Mouse (Mus musculus) ES-E14 (cell line): ENCODE measurements around the gene Rab44.

Experiments
- CHD2 ChIP-seq: IDR thresholded peaks from 2 replicates; pipeline ENCODE4 v1.6.1; 2014; ENCODE audit warnings: mild to moderate bottlenecking, low read depth, low read length, inconsistent platforms
- HCFC1 ChIP-seq: IDR thresholded peaks from 2 replicates; pipeline ENCODE4 v1.6.1; 2012; ENCODE audit warnings: low read length, inconsistent platforms, borderline replicate concordance; ENCODE audit not compliant: insufficient read depth
- MAFK ChIP-seq: IDR thresholded peaks from 2 replicates; pipeline ENCODE4 v1.6.1; 2014; ENCODE audit warnings: mild to moderate bottlenecking, low read depth, low read length, inconsistent platforms; ENCODE audit not compliant: insufficient read depth
- ZC3H11A ChIP-seq: IDR thresholded peaks from 2 replicates; pipeline ENCODE4 v1.6.1; 2012; ENCODE audit warnings: low read depth, mild to moderate bottlenecking, inconsistent platforms, low read length, borderline replicate concordance
- ZNF384 ChIP-seq: IDR thresholded peaks from 2 replicates; pipeline ENCODE4 v1.6.1; 2012; ENCODE audit warnings: low read depth, low read length, inconsistent platforms

- no peak for TF ChIP-seq HCFC1
- TF ChIP-seq MAFK, result no peak
- no peak for TF ChIP-seq CHD2
- TF ChIP-seq ZNF384, result no peak
- no peak for TF ChIP-seq ZC3H11A
These were observed 42.5 kb downstream of the Rab44 start for GRCm38 (mm10) chr17:29156396-29156795.
